Mouse (Mus musculus) bone marrow, adult 2 months (tissue): ENCODE data around the gene Nbas. TPM values are rescaled to one million over a fixed set of nuclear protein-coding genes. Genes with fewer than 3 reads are reported as not detected.

Experiments used
- H3K27ac ChIP-seq: fragments of 200-500 bp; 2 replicates; pipeline ENCODE4 v1.5.1; 2012; ENCODE audit warnings: low read depth, mild to moderate bottlenecking, control low read depth, inconsistent platforms, low read length; ENCODE audit not compliant: control insufficient read depth, poor library complexity, insufficient read depth
- H3K4me1 ChIP-seq: fragments of 200-500 bp; 2 replicates; pipeline ENCODE4 v1.6.1; 2011; ENCODE audit warnings: low read length; ENCODE audit not compliant: control insufficient read depth, insufficient read depth
- H3K4me3 ChIP-seq: fragments of 200-500 bp; replicated peaks from 2 replicates; pipeline ENCODE3; 2011; ENCODE audit warnings: mild to moderate bottlenecking, low read depth, low read length, control low read depth; ENCODE audit not compliant: control insufficient read depth
- CTCF ChIP-seq: fragments of 200-500 bp; IDR thresholded peaks from 2 replicates; pipeline ENCODE4 v1.5.1; 2011; ENCODE audit warnings: low read length, control low read depth; ENCODE audit not compliant: control insufficient read depth, insufficient read depth
- POLR2A ChIP-seq: fragments of 200-500 bp; IDR thresholded peaks from 2 replicates; pipeline ENCODE4 v1.6.1; 2011; ENCODE audit warnings: low read depth, mild to moderate bottlenecking, control low read depth, low read length, borderline replicate concordance; ENCODE audit not compliant: control insufficient read depth
- WGBS: fragments of 180-500 bp; shearing (Covaris S2); methylation state at CpG from one replicate; pipeline ENCODE4 v1.1.7; 2018; 5-methylcytosine and 5-hydroxymethylcytosine counted together
- polyA plus RNA-seq: library from polyadenylated mRNA; stranded (reverse); fragments of >200 nt; gene quantifications from 2 replicates; pipeline ENCODE4 v1.2.4, GENCODE M21; 2011; ENCODE audit warnings: low replicate concordance; ENCODE audit not compliant: missing spikeins, insufficient read depth, insufficient read length

Gene Nbas
- polyA plus RNA-seq = 3.1 and 4.6 TPM in 2 replicates

DNA sequence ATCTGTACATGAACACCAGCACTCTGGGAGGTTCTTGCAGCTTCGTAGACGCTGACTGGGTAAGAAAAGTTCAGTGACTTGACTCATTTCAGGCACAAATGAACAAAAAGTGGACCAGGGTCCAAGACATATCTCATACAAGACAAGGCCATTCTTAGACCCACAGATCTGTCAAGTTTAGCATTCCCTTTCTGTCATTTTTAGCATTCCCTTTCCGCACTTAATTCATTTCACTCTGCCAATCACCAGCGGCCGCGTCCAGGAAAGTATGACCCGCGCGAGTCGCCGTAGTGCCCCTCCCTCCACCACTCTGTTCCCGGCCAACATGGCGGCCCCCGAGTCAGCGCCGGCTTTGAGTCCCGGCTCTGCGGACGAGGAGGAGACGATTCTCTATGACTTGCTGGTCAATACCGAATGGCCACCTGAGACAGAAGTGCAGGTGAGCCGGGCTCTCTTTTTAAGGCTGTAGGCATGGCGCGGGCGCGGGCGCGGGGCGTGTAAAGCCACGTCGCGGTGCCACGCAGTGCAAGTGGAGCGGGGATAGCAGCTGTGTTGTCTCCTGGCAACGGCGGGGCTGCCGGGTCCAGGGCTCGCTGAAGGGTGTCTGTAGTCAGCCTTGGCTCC, at the start of gene Nbas:
Gene Nbas (plus strand): TSS at position 308 of the 624 bp plus-strand sequence.
- no peaks in the 10 kb centered on the region; the same call in 1 of the 2 replicates for H3K4me1 ChIP-seq
- TF ChIP-seq POLR2A (no peak), CTCF (no peak)
- H3K4me3 ChIP-seq = peak within 1 kb of the TSS; percentile 90
- H3K27ac ChIP-seq = no peak within 1 kb of the TSS
- WGBS = 4% methylated on average over 38 of the region's 38 CpGs

DNA sequence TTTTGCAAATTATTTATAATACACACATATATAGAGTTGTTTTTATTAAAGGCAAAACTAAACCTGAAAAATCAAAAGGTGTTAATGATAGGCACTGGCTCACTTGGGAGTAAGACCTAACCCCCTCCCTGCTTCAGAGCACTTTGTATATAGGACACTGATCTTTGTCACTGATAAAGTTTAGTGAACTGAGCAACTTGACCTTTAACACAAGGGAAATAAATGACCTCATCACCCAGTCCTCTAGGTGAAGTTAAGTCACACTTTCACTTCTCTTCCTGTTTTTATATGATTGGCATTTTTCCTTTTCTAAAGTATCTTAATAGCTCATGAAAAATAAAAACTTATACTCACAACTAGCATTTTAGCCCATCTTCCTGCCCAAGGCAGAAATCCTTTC, 26.5 kb upstream of the Nbas start:
- Histone ChIP-seq H3K4me1 (no peaks in the 10 kb centered on the region), H3K27ac (no peak overlapping the region), H3K4me3 (no peak overlapping the region)
- TF ChIP-seq POLR2A (no peak), CTCF (no peak)

- Histone ChIP-seq H3K4me1 (no peaks in the 10 kb centered on the region), H3K4me3 (peak within 1 kb of the TSS; percentile 100), H3K27ac (peak within 1 kb of the TSS; percentile 76)
- TF ChIP-seq CTCF = no peak
- TF ChIP-seq POLR2A = peak; percentile 37; the same call in 1 of the 2 replicates
- 3% methylated on average over 59 of the region's 59 CpGs for WGBS
These were observed 20.0 kb upstream of the Nbas start, which contains the start of gene Ddx1 for GRCm38 (mm10) chr12:13248691-13249572. TSS of gene Ddx1 (minus strand) at chr12:13249213.

DNA sequence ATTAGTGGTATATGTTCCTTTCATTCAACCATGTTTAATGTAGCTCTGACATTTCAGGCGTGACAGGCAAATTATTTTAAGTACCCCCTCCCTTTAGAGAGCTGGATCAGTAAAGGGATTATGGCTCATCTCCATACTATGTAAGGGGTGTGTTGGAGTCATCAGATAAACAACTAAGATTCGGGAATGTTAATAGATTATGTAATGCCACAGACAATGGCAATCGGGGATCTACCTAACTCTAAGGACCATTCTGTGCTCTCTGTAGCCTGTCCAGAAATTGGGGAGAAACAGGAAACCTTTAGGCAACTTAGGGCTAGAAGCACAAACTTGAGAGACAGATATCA, 19.4 kb upstream of the Nbas start:
- Histone ChIP-seq H3K27ac (no peak overlapping the region), H3K4me3 (no peak overlapping the region), H3K4me1 (no peaks in the 10 kb centered on the region)
- TF ChIP-seq CTCF = no peak
- TF ChIP-seq POLR2A = no peak
- WGBS = 84% methylated on average over 3 of the region's 3 CpGs

GRCm38 (mm10) chr12:13255068-13255467, 13.9 kb upstream of the Nbas start:
- WGBS = 56% methylated on average over 3 of the region's 3 CpGs
- TF ChIP-seq CTCF (no peak), POLR2A (no peak)
- no peaks in the 10 kb centered on the region for H3K4me1 ChIP-seq
- H3K27ac ChIP-seq = no peak overlapping the region
- H3K4me3 ChIP-seq = no peak overlapping the region

- TF ChIP-seq CTCF (no peak), POLR2A (no peak)
- Histone ChIP-seq H3K27ac (no peak overlapping the region), H3K4me3 (no peak overlapping the region), H3K4me1 (no peaks in the 10 kb centered on the region)
- WGBS = 88% methylated on average over 2 of the region's 2 CpGs
These were observed 13.2 kb upstream of the Nbas start for GRCm38 (mm10) chr12:13255701-13256100.

- H3K27ac ChIP-seq = no peak overlapping the region
- 43% methylated on average over 3 of the region's 3 CpGs for WGBS
- H3K4me1 ChIP-seq = no peaks in the 10 kb centered on the region; the same call in 1 of the 2 replicates
- TF ChIP-seq CTCF (no peak), POLR2A (no peak)
- no peak overlapping the region for H3K4me3 ChIP-seq
These were observed 521 bp upstream of the Nbas start for GRCm38 (mm10) chr12:13268412-13268811.

DNA sequence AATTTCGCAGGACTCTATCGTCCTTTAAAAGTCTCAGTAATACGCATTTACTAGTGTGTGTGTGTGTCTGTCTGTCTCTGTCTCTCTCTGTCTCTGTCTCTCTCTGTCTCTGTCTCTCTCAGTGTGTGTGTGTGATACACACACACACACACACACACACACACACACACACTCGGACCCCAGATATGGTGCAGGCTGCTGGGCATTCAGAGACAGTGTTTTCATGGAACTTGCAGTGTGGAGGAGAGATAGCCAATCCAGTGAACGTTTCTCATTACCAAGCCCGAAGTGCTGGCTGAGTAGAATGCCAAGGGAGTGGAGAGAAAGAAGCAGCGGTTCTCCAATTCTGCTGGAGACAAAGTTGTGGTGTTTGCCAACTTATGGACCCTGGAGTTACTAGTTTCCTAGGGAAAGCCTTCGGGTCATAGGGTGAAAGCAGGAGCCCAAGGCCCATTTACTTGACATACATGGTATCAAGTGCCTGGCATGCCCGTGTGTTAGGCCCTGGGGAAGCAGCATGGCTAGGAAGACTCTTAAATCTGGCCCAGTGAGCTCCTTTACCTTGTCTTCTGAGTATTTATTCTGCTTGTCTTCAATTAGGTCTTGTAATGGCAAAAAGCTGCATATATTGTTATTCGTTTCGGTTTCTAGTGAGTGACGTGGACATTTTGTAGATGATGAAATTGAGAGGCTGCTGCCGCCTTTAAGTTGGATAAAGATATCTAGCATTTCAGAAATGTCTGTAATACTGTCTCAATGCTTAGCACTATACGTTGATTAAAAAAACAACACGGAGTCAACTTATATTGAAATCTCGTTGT, 847 bp downstream of the Nbas start:
- peak overlapping the region; percentile 90 for H3K4me3 ChIP-seq
- H3K27ac ChIP-seq = no peak overlapping the region
- 42% methylated on average over 16 of the region's 16 CpGs for WGBS
- H3K4me1 ChIP-seq = no peaks in the 10 kb centered on the region; the same call in 1 of the 2 replicates
- TF ChIP-seq CTCF (no peak), POLR2A (no peak)
